14 mouse cellular contexts compared by ENCODE assay signal in genomic region chr2:127131353-127131752, GRCm38 (mm10). TPM values are rescaled to one million over a fixed set of nuclear protein-coding genes. Genes with fewer than 3 reads are reported as not detected.
DNase-seq lines count a peak whose midpoint lies in the region; ATAC-seq and TF ChIP-seq lines count a peak whose summit lies in the region.
"Had no signal": no experiment of that assay in that cellular context is flagged by ENCODE, and none has a peak within 500 bp of the region (broad histone marks: within the 10 kb centered on the region; RNA-seq: fewer than 3 reads in every experiment).

No protein-coding gene starts in this region.

- H3K27ac ChIP-seq in midbrain, embryonic 10.5 days (replicated peaks) = no peak overlapping the region
- no peak overlapping the region for H3K27ac ChIP-seq in midbrain, embryonic 11.5 days (ENCODE audit: low read depth, low read length)
- no peak overlapping the region for H3K27ac ChIP-seq in embryonic facial prominence, embryonic 10.5 days (replicated peaks)
- no peak overlapping the region for H3K27ac ChIP-seq in liver, postnatal 0 days (ENCODE audit: low read depth)
- H3K27ac ChIP-seq: embryonic facial prominence, embryonic 15.5 days; heart, adult 2 months; hindbrain, embryonic 13.5 days; midbrain, embryonic 15.5 days had no signal

- TF ChIP-seq CTCF in liver, postnatal 0 days (IDR thresholded peaks at IDR 0.05; ENCODE audit: low read depth) = no peak

- H3K4me1 ChIP-seq in midbrain, embryonic 10.5 days = peaks cover 28% of the 10 kb centered on the region
- H3K4me1 ChIP-seq in midbrain, embryonic 11.5 days (ENCODE audit: control insufficient read depth, insufficient read depth, low read length) = peaks cover 17% of the 10 kb centered on the region
- peaks cover 28% of the 10 kb centered on the region for H3K4me1 ChIP-seq in embryonic facial prominence, embryonic 10.5 days
- peaks cover 19% of the 10 kb centered on the region for H3K4me1 ChIP-seq in liver, postnatal 0 days (ENCODE audit: insufficient read depth)

- TF ChIP-seq EP300 in liver, postnatal 0 days (IDR thresholded peaks at IDR 0.05; ENCODE audit: low read depth) = no peak

- no peaks in the 10 kb centered on the region for H3K27me3 ChIP-seq in midbrain, embryonic 10.5 days (ENCODE audit: low read depth, poor library complexity, severe bottlenecking)
- no peaks in the 10 kb centered on the region for H3K27me3 ChIP-seq in midbrain, embryonic 11.5 days (ENCODE audit: control insufficient read depth, insufficient read depth, low read length)
- no peaks in the 10 kb centered on the region for H3K27me3 ChIP-seq in embryonic facial prominence, embryonic 10.5 days (replicated peaks; ENCODE audit: low read depth, poor library complexity, severe bottlenecking)
- no peaks in the 10 kb centered on the region for H3K27me3 ChIP-seq in liver, postnatal 0 days (ENCODE audit: insufficient read depth, low read length)
- H3K27me3 ChIP-seq: embryonic facial prominence, embryonic 15.5 days; hindbrain, embryonic 13.5 days; midbrain, embryonic 15.5 days had no signal

- peaks cover 36% of the 10 kb centered on the region for H3K36me3 ChIP-seq in midbrain, embryonic 10.5 days
- peaks cover 5% of the 10 kb centered on the region; the same call in 1 of the 2 replicates for H3K36me3 ChIP-seq in midbrain, embryonic 11.5 days (ENCODE audit: control insufficient read depth, insufficient read depth, low read length)
- H3K36me3 ChIP-seq in embryonic facial prominence, embryonic 10.5 days (replicated peaks) = peaks cover 48% of the 10 kb centered on the region
- peaks cover 8% of the 10 kb centered on the region for H3K36me3 ChIP-seq in liver, postnatal 0 days (replicated peaks; ENCODE audit: insufficient read depth, low read length)
- H3K36me3 ChIP-seq: midbrain, embryonic 15.5 days had no signal

- WGBS in midbrain, embryonic 10.5 days = 84% methylated on average over 8 of the region's 8 CpGs
- WGBS in midbrain, embryonic 11.5 days = 81% methylated on average over 8 of the region's 8 CpGs
- WGBS in embryonic facial prominence, embryonic 10.5 days = 81% methylated on average over 8 of the region's 8 CpGs
- WGBS in liver, postnatal 0 days (ENCODE audit: insufficient replicate concordance) = 46% methylated on average over 8 of the region's 8 CpGs

- DNase-seq in heart, adult 11 months = peak; percentile 82
- no peak for DNase-seq in heart, postnatal 4 days
- no peak for DNase-seq in midbrain, embryonic 10.5 days (ENCODE audit: low spot score)
- no peak for DNase-seq in midbrain, embryonic 11.5 days (ENCODE audit: low spot score, missing footprints)
- no peak for DNase-seq in embryonic facial prominence, embryonic 10.5 days (ENCODE audit: low spot score)
- DNase-seq in liver, postnatal 0 days = no peak
- no peak for DNase-seq in retina, postnatal 1 day
- DNase-seq: adrenal gland, postnatal 14 days; cerebellum, postnatal 14 days; heart, adult 2 months; kidney, adult 18-20 months had no signal

- H3K9me3 ChIP-seq in midbrain, embryonic 10.5 days (replicated peaks) = no peaks in the 10 kb centered on the region
- H3K9me3 ChIP-seq in midbrain, embryonic 11.5 days (ENCODE audit: control insufficient read depth, low read length) = no peaks in the 10 kb centered on the region
- no peaks in the 10 kb centered on the region for H3K9me3 ChIP-seq in embryonic facial prominence, embryonic 10.5 days
- H3K9me3 ChIP-seq in liver, postnatal 0 days (ENCODE audit: low read length) = no peaks in the 10 kb centered on the region
- H3K9me3 ChIP-seq: embryonic facial prominence, embryonic 15.5 days; hindbrain, embryonic 13.5 days; midbrain, embryonic 15.5 days had no signal

- no peak for ATAC-seq in midbrain, embryonic 11.5 days (ENCODE audit: low FRiP score)
- ATAC-seq in liver, postnatal 0 days = no peak
- ATAC-seq: midbrain, embryonic 15.5 days had no signal

- no peak overlapping the region for H3K4me2 ChIP-seq in midbrain, embryonic 11.5 days
- H3K4me2 ChIP-seq in liver, postnatal 0 days (ENCODE audit: low read depth, low read length) = peak overlapping the region; percentile 91
- H3K4me2 ChIP-seq: midbrain, embryonic 15.5 days had no signal

- peak overlapping the region; percentile 89; the same call in 1 of the 2 replicates for H3K4me3 ChIP-seq in midbrain, embryonic 10.5 days
- H3K4me3 ChIP-seq in midbrain, embryonic 11.5 days (ENCODE audit: low read depth, low read length) = no peak overlapping the region
- H3K4me3 ChIP-seq in embryonic facial prominence, embryonic 10.5 days = peak overlapping the region; percentile 89; the same call in 1 of the 2 replicates
- no peak overlapping the region for H3K4me3 ChIP-seq in liver, postnatal 0 days (ENCODE audit: low read depth, low read length)
- H3K4me3 ChIP-seq: heart, adult 2 months; hindbrain, embryonic 13.5 days; midbrain, embryonic 15.5 days had no signal

- no peak overlapping the region for H3K9ac ChIP-seq in midbrain, embryonic 11.5 days (ENCODE audit: low read length)
- H3K9ac ChIP-seq in liver, postnatal 0 days (replicated peaks) = no peak overlapping the region
- H3K9ac ChIP-seq: embryonic facial prominence, embryonic 15.5 days; hindbrain, embryonic 13.5 days; midbrain, embryonic 15.5 days had no signal

RNA-seq across cellular contexts. Expression of gene Ncaph, which starts 2.4 kb away (rescaled TPM):
- 10 to 100 TPM; 34.7 to 38.3 TPM for total RNA-seq in heart, postnatal 4 days (2021)
- 115 TPM in 2 replicates for polyA plus RNA-seq in midbrain, embryonic 10.5 days (2016; fragmentation: Nextera tagmentation; extraction: Ambion mirVana)
- 112 and 114 TPM in 2 replicates for polyA plus RNA-seq in midbrain, embryonic 11.5 days (2014; fragmentation: Nextera tagmentation; extraction: Ambion mirVana)
- polyA plus RNA-seq in embryonic facial prominence, embryonic 10.5 days (2016; fragmentation: Nextera tagmentation; extraction: Ambion mirVana) = 116 and 117 TPM in 2 replicates
- 21.5 and 23.4 TPM in 2 replicates for polyA plus RNA-seq in liver, postnatal 0 days (2015; fragmentation: Nextera tagmentation; extraction: Ambion mirVana)

RNA-seq across cellular contexts. Expression of gene Itpripl1, which starts 11.9 kb away (rescaled TPM):
- 10 to 100 TPM; 10.4 to 11.2 TPM for total RNA-seq in heart, postnatal 4 days (2021)
- polyA plus RNA-seq in midbrain, embryonic 10.5 days (2016; fragmentation: Nextera tagmentation; extraction: Ambion mirVana) = 14.4 and 14.9 TPM in 2 replicates
- polyA plus RNA-seq in midbrain, embryonic 11.5 days (2014; fragmentation: Nextera tagmentation; extraction: Ambion mirVana) = 12.3 and 12.6 TPM in 2 replicates
- 14.6 and 17.4 TPM in 2 replicates for polyA plus RNA-seq in embryonic facial prominence, embryonic 10.5 days (2016; fragmentation: Nextera tagmentation; extraction: Ambion mirVana)
- 15.9 and 17.8 TPM in 2 replicates for polyA plus RNA-seq in liver, postnatal 0 days (2015; fragmentation: Nextera tagmentation; extraction: Ambion mirVana)

Comparison
In these comparisons a context has a peak if more than half of its experiments do, and no peak if none do; other contexts are left out.
1. H3K4me3 ChIP-seq: peak in midbrain, embryonic 10.5 days (single experiment) and embryonic facial prominence, embryonic 10.5 days (single experiment); none in midbrain, embryonic 11.5 days (single experiment) and liver, postnatal 0 days (single experiment).